Mouse (Mus musculus) adrenal gland, postnatal 36 days (tissue): Measurements from ENCODE around the gene Car10. TPM values are rescaled to one million over a fixed set of nuclear protein-coding genes. Genes with fewer than 3 reads are reported as not detected.
"Not testable (repeated sequence)": the region's sequence is repeated elsewhere in the genome, so short reads cannot be mapped to it uniquely, and the experiment has no call there.

Source experiments
- DNase-seq, 2 experiments: peaks; one replicate each; pipeline ENCODE4 v3.0.0; 2021; ENCODE audit warnings: mixed read lengths in 1 of 2
- total RNA-seq, 2 experiments: library from RNA; stranded (reverse); gene quantifications; 2 replicates each; pipeline ENCODE4 v1.2.3; 2021

The Car10 gene
- total RNA-seq, 2 experiments from 2014 or later, result 0.07 to 0.10 TPM

DNA sequence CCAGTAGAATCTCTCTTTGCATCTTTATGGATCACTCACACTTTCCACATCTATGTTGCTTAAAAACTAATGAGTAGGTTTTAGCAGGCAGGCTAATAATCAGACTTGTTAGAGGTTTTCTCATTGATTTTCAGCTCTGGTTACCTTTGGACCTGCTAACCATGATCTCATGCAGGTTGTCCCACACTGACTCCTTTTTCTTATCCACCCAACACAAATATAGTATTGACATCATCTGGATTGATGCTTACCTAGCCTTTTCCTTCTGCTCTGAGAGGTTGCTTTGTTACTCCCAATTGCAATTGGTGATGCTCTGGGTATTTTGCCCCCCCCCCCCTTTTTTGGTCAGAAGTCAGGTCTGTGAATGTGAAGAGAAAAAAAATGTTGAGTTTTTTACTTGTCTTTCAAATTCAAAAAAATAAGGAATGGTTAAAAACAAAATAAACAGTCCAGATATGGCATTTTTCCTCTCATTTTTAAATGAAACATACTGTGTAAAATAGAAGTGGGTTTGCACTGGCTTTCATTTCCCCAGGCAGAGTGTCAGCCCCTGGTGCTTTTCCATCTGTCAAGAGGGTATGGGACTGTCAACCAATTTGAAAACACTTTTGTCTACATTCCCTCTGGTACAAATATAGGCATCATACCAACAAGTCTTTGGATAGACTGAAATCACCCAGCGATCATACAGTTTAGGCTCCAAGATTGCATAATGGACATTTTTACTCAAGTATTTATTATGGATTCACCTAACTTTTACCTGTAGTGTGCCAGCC, 75.9 kb downstream of the Car10 start:
- DNase-seq, result no peak

DNA sequence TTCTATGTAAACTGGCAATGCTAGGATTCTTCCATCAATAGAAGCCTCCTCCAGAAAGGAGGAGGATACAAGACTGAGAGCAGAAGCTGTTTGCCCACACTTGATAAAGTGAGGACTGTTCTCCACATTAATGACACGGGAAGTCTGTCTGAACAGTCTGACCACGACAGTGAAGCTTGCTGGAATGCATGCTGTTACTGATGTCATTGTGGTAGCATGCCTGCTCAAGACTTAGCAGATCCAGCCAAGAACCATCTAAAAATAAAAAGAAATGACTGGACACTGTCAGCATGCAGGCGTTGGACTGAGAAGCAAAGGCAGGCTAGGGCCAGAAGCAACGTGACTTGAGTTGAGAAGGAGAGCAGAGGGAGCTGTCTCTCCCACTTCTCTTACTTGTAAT, 87.6 kb downstream of the Car10 start:
- no peak for DNase-seq

DNA sequence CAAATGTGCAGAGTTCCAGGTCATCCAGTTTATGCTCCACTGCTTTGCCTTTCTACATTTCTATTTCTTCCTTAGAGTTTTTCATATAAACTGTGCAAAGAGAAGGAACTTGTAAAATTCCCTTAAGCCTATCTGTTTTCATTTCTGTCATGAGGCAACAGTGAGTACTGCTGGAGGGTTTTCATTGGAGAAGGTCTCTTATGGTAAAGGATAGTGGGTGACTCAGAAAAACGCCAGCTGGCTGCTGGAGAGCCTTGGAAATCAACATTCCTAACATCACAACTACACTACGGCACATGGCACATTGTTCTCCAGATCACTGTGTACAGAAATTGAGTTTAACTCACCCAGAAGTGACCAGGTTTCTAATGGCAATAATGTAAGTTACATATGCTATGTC, 88.3 kb downstream of the Car10 start:
- no peak for DNase-seq

DNA sequence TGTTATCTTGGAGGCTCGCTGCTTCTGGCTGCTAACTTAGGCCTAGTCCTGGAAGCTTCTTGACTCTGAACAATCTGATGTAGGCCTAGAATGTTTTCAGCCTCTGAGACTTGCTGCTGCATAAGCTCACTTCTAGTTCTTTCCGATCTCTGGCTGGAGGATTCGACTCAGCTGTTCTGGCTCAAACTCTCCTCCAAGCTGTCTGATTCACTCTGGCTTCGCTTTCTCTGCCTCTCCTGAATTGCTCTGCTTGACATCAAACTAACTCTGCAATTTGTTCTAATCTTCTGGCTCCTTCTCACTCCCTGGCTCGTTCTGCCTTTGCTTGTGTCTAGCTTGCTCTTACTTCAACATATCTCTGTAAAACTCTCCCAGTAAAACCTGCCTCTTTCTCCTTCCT, 90.8 kb downstream of the Car10 start:
- DNase-seq, result no peak

DNA sequence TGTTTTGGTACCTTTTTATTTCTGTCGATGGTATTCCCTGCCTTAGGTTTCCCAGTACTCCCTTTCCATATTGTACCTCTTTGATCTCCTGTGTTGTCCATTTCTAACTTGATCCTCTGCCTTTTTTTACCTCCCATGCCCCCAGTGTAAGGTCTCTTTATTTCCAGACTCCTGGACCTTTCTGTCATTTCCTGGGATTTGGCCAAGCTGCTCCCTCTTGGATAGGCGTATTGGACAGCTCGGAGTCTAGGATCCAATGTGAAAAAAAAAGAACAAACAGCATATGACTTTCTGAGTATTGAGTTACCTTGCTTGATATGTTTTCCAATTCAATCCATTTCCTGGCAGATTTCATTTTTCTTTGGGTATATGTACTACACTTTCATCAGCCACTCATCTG, 102.2 kb downstream of the Car10 start:
- DNase-seq, result no peak

DNA sequence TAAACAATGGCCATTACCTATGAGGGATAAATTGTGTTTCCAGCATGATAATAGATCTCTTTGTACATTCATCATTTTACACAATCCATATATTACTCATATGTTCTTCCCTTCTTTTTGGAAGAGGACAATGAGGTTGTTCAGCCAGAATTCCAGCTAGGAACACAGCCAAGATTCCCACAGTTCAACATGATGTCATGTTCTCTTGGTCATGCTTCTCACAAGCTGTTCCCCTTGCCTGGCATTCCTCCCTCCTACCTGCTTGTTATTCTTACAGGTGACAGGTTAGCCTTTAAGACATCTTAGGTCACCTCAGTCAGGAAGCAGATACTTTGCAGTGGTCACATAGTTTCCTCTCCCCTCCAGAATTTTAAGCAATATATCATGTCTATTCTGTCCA, 119.6 kb downstream of the Car10 start:
- DNase-seq, result no peak

DNA sequence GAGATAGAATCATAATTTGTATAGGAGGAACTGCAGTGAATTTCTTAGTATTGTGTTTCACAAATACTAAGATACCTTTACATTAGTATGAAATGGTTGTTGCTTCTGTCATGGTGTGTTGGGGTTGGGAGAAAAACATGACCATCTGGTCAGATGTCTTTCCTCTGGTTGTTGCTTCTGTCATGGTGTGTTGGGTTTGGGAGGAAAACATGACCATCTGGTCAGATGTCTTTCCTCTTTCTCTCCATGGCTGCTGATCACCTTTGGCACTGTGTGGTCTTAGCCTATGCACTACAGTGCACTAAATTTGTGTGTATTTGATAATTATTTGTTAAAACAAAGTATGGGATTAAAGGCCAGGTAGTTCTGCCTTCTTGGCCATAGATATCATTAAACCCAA, 132.2 kb downstream of the Car10 start:
- DNase-seq, result no peak

DNA sequence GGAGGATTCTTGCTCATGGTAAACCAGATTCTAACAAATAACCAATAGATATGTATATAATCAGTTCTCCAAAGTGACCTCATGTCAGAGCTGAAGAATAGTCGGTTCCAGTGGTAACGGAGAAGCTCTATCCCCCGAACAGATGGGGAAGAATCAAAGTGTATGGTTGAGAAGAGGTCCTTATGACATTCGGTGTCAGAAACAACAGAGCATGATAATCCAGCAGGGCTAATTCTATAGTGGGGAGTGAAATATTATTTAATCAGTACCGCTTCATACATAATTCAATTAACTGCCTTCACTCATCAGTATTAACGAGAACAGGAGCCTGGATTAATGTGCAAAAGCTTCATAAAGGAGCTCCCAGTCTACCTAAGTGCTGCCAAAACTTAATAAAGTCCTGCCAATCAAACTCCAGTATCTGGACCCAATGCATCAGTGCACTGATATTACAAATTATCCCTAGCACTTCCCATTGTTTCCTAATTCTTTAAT, 152.0 kb downstream of the Car10 start:
- no peak for DNase-seq

DNA sequence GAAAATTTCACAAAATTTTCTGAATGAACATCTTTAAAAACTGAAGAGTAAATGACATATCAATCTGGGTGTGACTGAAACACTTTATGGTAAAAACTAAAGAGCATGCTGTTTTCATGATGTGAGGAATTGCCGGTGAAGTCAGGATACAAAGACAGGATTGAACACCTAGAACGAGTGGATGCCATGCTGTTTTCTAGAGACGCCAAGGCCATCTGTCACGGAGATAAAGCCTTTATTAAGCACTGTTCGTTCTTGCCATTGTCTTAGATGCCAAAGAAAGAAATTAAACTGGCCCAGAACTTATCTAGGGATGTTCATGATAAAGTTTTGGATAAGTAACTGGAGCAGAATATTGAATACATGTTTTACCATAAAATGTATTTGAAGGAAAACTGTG, 153.9 kb downstream of the Car10 start:
- no peak for DNase-seq

DNA sequence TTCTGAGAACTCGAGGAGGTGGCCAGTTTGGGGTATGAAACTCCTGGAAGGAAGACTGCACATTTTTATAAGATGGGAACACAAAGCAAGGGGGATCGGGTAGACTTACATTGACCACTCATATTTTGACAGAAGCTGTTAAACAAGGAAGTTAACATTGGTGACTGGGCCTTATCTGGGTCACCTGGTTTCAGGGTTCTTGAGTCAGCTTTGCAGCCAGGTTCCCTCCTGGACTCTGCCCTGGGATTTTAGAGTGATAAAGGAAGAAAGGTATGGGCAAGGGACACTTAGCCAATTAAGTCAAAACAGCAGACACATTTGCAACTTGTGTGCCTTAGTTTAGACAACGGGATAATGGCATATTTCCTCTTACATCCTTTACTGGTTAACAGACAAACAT, 166.2 kb downstream of the Car10 start:
- no peak for DNase-seq

DNA sequence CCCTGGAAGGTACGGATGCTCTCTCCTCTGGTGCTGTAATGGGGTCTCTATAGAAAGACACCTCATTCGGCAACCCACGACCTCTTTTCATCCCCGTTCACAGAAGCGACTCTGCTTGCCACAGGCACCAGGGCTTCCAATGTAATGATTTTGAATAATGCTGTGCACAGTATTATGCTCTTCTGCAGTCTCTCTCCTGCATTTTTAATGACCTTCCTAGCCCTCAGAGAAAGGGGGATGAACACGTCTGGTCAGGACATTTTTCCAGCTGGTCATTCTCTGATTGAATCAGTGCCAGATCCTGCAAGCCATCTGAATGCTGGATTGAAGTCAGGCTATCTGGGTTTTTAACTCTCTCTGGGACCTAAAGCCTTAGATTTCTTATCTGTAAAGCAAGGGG, 174.2 kb downstream of the Car10 start:
- no peak for DNase-seq

DNA sequence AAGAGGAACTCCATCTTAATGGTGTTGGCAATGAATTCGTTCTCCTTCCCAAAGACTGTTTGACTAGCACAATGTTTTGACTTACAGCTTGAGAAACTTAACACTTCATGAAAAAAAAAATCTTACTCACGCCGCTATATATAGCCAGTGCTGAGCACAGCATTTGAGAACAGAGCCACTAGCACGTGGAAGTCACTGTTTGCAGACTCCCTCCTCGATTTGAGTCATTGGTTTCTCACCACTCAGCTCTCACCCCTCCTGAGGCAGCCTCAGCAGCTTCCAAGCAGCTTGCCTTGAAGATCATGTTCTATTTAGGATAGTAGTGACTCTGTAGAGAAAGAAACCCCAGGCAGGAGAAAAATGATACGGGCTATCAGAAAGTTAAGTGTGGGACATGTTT, 176.1 kb downstream of the Car10 start:
- DNase-seq, result no peak

DNA sequence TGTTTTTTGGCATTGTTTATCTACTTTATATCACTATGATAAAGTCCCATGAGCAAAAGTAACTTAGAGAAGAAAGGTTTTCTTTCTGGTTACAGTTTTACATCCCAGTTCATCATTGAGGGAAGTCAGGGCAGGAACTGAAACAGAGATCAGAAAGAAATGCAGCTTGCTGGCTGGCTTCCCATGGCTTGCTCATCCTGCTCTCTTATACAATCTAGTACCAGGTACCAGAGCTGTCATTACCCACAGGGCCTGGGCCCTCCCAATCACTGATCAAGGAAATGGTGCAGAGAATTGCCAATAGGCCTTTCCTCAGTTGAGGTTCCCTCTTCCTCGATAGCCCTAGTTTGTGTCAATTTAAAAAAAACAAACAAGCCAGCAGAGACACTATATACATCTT, 195.8 kb downstream of the Car10 start:
- DNase-seq, result no peak

DNA sequence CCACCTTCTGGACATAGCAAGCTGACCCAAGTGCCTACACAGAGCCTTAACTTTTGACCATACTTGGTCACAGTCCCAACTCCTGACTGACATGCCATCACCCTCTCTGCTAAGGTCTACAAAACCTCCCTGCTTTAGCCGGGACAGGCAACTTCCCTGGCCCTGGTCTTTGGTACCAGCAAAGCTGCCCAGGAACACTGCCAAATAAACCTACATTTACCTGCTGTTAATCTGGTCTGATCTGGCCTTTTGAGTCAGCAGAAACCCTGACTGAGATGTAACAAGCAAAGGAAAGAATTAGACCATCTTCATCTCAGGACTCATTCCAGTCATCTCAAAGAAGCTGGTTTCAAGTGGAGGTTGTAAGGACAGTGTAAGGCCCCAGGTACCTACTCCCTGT, 212.2 kb downstream of the Car10 start:
- no peak for DNase-seq

DNA sequence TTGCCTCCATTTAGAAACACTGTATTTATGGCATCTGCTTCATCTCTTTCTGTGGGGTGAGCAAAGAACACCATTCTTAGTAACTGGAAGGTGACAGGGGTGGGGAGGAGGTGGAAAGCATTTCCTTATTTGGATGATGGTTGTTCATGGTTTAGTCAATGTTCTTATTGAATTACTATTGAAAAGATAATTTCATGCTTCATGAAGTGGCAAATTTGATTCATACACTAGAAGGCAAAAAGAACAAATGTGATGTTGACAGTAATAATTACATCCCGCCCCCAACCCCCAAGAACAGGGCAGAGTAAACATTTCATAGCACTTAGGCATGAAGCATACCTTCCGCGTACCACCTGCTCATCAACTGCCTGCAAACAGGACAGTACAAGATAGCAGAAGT, 239.9 kb downstream of the Car10 start:
- no peak for DNase-seq

DNA sequence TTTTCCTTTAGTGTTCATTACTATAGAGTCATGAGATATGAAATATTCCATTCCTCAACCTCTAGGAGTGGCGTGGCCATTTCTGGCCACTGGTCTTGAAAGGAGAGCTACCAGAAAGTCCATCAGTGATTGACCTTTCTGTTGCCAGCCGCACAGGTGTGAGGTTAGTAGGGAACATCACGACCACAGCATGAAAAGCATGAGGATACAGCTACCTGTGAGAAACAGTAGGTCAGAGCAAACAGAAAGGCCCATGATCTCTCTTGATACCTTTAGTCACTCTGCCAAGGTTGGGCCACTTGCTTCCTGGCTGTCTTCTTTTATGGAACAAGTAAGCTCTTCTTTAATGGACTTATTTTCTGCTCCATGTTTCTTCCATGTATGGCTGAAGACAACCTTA, 246.1 kb downstream of the Car10 start:
- DNase-seq, result no peak

DNA sequence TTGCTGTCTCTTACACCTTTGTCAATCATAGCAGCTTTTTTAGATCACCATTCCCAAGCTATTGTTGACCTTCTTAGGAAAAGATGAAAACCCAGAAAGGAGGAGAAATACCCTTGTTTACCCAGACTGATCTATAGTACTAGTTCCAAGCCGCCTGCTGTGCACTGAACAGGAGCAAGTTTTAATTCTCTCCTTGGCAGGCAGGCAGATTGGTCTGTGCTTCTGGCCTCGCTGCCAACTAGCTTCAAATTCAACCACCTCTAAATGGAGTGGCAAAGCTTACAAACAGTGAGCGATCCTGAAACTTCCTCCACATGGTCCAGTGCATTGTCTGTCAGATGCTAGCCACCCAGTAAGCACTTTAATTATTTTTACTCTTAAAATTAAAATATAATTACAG, 247.0 kb downstream of the Car10 start:
- DNase-seq, result no peak

DNA sequence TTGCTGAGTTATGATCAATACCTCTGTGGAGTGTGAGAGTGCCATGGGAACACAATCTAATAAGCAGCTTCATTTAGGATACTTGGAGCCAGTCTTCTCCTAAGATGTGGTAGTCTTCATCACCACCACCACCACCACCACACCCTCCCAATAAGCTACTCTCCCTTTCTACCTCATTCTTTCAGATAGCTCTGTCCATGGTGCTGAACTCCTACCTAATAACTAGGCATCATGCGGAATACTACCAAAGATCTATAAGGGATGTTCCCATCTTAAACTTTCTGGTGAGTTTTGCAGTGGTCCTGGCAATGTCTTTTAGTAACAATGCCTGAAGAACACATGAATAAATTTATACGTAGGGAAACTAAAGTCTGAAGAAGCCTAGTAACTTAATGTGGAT, 263.7 kb downstream of the Car10 start:
- DNase-seq, result no peak

DNA sequence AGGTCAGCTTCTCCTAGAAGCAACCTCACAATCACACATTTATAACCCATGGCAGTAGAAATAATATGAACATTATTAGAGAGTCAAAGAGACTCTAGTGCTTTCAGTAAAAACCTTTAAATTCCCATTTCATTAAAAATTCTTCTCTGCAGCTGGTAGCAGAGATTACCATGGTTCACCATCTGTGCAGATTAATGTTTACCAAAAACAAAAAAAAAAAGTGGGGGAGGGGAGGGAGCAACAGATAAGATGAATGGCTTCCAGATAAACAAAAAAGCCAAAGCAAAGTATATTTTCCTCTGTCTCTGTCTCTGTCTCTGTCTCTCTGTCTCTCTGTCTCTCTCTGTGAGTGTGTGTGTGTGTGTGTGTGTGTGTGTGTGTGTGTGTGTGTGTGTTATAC, 266.3 kb downstream of the Car10 start:
- no peak for DNase-seq

DNA sequence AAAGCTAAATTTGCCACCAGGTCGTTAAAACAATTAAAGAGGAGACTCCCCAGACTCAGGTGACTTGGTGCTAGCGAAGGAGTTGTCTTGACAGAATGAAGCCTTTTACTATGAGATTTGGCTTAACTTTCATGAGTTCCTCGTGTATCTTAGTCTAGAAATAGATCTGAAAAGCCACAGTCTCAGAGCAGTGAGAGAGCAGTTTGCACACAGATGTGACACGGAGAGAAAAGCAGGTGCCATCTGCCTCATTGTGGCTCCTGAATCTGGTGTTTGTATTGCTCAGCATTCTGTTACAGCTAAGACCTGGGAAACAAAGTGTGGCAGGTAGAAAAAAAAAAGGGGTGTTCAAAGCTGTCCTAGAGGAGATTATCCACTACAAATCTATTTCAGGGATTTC, 269.4 kb downstream of the Car10 start:
- DNase-seq, result no peak

DNA sequence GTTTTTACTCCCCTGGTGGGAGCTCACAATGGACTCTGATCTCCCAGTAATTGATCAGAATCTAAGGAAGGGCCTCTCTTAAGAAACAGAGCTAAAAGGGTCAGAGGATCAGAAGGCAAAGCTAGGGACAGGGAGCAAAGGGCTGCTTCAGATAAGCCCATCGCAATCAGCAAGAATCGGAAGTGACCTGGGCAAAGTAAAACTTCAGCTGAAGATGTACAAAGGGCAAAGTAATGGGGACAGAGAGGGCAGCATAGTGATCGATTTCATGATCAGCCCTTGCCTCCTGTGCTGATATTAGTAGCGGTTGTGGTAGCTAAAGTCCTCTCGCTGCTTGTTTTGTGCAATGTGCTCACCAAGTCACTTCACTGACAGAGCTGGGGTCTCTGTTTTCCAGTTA, 269.9 kb downstream of the Car10 start:
- no peak for DNase-seq

DNA sequence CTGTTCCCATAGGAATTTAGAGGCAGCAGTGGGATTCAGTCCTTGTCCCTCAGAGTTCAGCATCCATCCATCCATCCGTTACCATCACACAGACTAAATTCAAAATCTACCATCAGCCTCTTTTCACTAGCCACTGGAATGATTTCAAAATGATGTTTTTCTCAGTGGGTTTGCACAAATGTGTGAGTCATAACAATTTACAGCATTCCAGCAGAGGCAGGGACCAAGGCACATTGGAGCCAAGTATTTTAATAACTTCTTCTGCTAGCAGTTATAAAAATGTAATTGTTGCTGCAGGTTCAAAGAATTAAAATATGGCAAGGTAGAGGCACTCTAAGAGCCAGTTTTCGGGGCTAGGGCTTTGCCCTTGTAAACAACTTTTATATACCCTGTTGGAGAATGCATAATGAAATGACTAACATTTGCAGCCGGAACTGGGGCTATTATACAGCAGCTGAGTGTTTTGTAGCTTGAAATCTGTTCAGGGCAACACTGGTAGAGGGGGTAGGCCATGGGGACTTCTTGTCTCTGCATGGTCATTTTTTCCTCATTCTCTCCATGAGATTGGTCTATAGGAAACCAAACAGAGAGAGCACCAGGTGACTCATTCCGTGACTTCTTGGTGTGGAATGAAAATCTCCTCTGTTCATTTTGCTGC, 276.0 kb downstream of the Car10 start:
- DNase-seq, result no peak

DNA sequence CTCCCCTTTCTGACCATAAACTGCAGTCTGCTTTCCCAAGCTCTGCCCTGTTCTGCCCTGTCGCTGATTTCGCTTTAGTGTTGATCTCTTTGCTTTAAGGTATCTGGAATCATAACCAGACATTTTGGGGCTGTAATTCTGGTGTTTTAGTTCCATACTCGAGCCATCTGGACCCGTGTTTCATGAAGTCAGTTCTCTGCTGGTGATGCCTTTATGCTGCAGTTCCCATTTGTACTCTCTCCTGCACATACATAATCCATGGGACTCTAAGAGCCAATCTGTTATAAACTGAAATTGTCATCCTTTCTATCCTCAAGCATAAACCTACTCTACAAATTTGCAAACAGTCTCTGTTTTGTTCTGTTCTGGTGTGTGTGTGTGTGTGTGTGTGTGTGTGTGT, 293.3 kb downstream of the Car10 start:
- no peak for DNase-seq

DNA sequence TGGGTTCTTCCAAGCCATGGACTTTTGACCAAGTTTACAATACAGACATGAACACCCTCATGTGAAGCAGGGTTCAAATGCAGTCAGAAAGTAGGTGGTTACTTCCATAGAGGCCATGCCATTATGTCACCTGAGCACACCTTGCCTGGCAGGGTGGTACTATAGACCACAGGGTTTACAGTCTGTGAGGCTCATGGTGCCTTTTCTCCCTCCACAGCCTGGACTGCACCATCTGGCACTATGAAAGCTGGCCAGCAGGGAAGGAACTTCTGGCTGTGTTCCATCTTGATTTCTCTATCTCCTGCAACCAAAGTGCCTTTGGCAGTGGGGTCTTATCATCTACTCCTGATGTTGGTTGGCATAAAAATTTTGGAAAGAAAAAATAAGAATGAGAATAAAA, 295.5 kb downstream of the Car10 start:
- DNase-seq, result not testable (repeated sequence)
